Mouse (Mus musculus) left cerebral cortex, postnatal 36 days (tissue): ENCODE results near the gene Rap1b. TPM values are rescaled to one million over a fixed set of nuclear protein-coding genes. Genes with fewer than 3 reads are reported as not detected.

Source experiments
- total RNA-seq, 2 experiments: library from RNA; stranded (reverse); gene quantifications; 2 replicates each; pipeline ENCODE4 v1.2.3; 2021

The Rap1b gene
- total RNA-seq, 2 experiments from 2014 or later, result 60.2 to 62.8 TPM

Other genes starting within 250 kb of the Rap1b start
- 1 to 10 TPM; 7.5 to 8.1 TPM for gene Cpm, start 216.5 kb downstream of the Rap1b start, total RNA-seq
- 10 to 100 TPM; 47.0 to 66.1 TPM for gene Mdm2, start 135.3 kb downstream of the Rap1b start, total RNA-seq
- 10 to 100 TPM; 30.2 to 30.9 TPM for gene Slc35e3, start 99.7 kb downstream of the Rap1b start, total RNA-seq
- 10 to 100 TPM; 12.8 to 15.5 TPM for gene Nup107, start 53.3 kb downstream of the Rap1b start, total RNA-seq